Mouse (Mus musculus): ENCODE results near the gene Sidt1. TPM values are rescaled to one million over a fixed set of nuclear protein-coding genes. Genes with fewer than 3 reads are reported as not detected.
"Not testable (repeated sequence)": the region's sequence is repeated elsewhere in the genome, so short reads cannot be mapped to it uniquely, and the experiment has no call there.

Sidt1 gene
- polyA plus RNA-seq, 1 experiment from 2014 or later = 0.05 TPM

GRCm38 (mm10) chr16:44320232-44320631 is 12.8 kb downstream of the Sidt1 start:
- Histone ChIP-seq H3K36me3 (ENCODE audit: control insufficient read depth, insufficient read depth) (no peaks in the 10 kb centered on the region), H3K27me3 (ENCODE audit: control insufficient read depth, insufficient read depth, low read depth, low read length) (no peaks in the 10 kb centered on the region), H3K4me2 (ENCODE audit: low read depth, low read length) (no peak overlapping the region), H3K4me3 (ENCODE audit: low read depth, low read length) (no peak overlapping the region), H3K4me1 (ENCODE audit: control insufficient read depth, low read depth, low read length) (no peaks in the 10 kb centered on the region), H3K9me3 (replicated peaks; ENCODE audit: control insufficient read depth, low read length) (no peaks in the 10 kb centered on the region), H3K9ac (ENCODE audit: low read depth, low read length) (no peak overlapping the region), H3K27ac (ENCODE audit: low read length) (no peak overlapping the region)
- ATAC-seq (ENCODE audit: low read depth) = no peak
- 84% methylated on average over 3 of the region's 3 CpGs for WGBS (ENCODE audit: insufficient replicate concordance)

DNA sequence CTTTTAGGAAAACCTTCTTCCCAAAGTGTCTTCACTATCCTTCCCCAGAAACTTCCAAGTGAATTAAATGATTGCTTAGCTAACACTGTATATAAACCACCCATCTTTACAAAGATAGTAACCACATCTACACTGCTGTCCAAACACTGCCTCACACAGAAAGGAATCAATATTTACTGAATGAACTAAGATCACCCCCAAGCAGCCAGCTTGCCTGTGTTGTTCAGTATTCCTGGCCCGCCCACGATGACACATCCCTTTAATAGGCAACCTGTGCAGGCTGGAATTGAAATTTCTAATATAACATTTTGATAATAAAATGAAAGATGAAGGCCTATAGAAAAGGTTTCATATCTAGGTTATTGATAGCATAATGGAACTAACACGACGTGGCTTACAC is 16.6 kb downstream of the Sidt1 start:
- no peak for ATAC-seq (ENCODE audit: low read depth)

GRCm38 (mm10) chr16:44313422-44313821 is 19.6 kb downstream of the Sidt1 start:
- no peaks in the 10 kb centered on the region for H3K27me3 ChIP-seq (ENCODE audit: control insufficient read depth, insufficient read depth, low read depth, low read length)
- H3K27ac ChIP-seq (ENCODE audit: low read length) = no peak overlapping the region
- H3K4me1 ChIP-seq (ENCODE audit: control insufficient read depth, low read depth, low read length) = no peaks in the 10 kb centered on the region
- ATAC-seq (ENCODE audit: low read depth) = peak; percentile 45; the same call in 1 of the 2 replicates
- H3K9me3 ChIP-seq (replicated peaks; ENCODE audit: control insufficient read depth, low read length) = no peaks in the 10 kb centered on the region
- 22% methylated on average over 4 of the region's 4 CpGs for WGBS (ENCODE audit: insufficient replicate concordance)
- H3K4me3 ChIP-seq (ENCODE audit: low read depth, low read length) = no peak overlapping the region
- H3K4me2 ChIP-seq (ENCODE audit: low read depth, low read length) = no peak overlapping the region
- no peaks in the 10 kb centered on the region for H3K36me3 ChIP-seq (ENCODE audit: control insufficient read depth, insufficient read depth)
- H3K9ac ChIP-seq (ENCODE audit: low read depth, low read length) = no peak overlapping the region

More for the DNA sequence above, 16.6 kb downstream of the Sidt1 start:
- Histone ChIP-seq H3K36me3 (ENCODE audit: control insufficient read depth, insufficient read depth) (no peaks in the 10 kb centered on the region), H3K9ac (ENCODE audit: low read depth, low read length) (no peak overlapping the region), H3K4me3 (ENCODE audit: low read depth, low read length) (no peak overlapping the region), H3K27ac (ENCODE audit: low read length) (no peak overlapping the region), H3K27me3 (ENCODE audit: control insufficient read depth, insufficient read depth, low read depth, low read length) (no peaks in the 10 kb centered on the region), H3K4me1 (ENCODE audit: control insufficient read depth, low read depth, low read length) (no peaks in the 10 kb centered on the region), H3K9me3 (replicated peaks; ENCODE audit: control insufficient read depth, low read length) (no peaks in the 10 kb centered on the region), H3K4me2 (ENCODE audit: low read depth, low read length) (no peak overlapping the region)
- WGBS (ENCODE audit: insufficient replicate concordance) = 68% methylated on average over 4 of the region's 4 CpGs

- Histone ChIP-seq H3K4me2 (ENCODE audit: low read depth, low read length) (no peak overlapping the region), H3K27ac (ENCODE audit: low read length) (no peak overlapping the region), H3K4me3 (ENCODE audit: low read depth, low read length) (no peak overlapping the region), H3K9ac (ENCODE audit: low read depth, low read length) (no peak overlapping the region), H3K36me3 (ENCODE audit: control insufficient read depth, insufficient read depth) (no peaks in the 10 kb centered on the region), H3K27me3 (ENCODE audit: control insufficient read depth, insufficient read depth, low read depth, low read length) (no peaks in the 10 kb centered on the region), H3K9me3 (replicated peaks; ENCODE audit: control insufficient read depth, low read length) (no peaks in the 10 kb centered on the region), H3K4me1 (ENCODE audit: control insufficient read depth, low read depth, low read length) (no peaks in the 10 kb centered on the region)
- WGBS (ENCODE audit: insufficient replicate concordance) = 38% methylated on average over 3 of the region's 3 CpGs
- ATAC-seq (ENCODE audit: low read depth) = peak; percentile 41; the same call in 1 of the 2 replicates
Observed at GRCm38 (mm10) chr16:44305606-44306005, 27.4 kb downstream of the Sidt1 start.

GRCm38 (mm10) chr16:44303822-44304221 is 29.2 kb downstream of the Sidt1 start:
- Histone ChIP-seq H3K4me3 (ENCODE audit: low read depth, low read length) (no peak overlapping the region), H3K36me3 (ENCODE audit: control insufficient read depth, insufficient read depth) (no peaks in the 10 kb centered on the region), H3K27ac (ENCODE audit: low read length) (no peak overlapping the region), H3K9ac (ENCODE audit: low read depth, low read length) (no peak overlapping the region), H3K4me1 (ENCODE audit: control insufficient read depth, low read depth, low read length) (no peaks in the 10 kb centered on the region), H3K27me3 (ENCODE audit: control insufficient read depth, insufficient read depth, low read depth, low read length) (no peaks in the 10 kb centered on the region), H3K4me2 (ENCODE audit: low read depth, low read length) (no peak overlapping the region), H3K9me3 (replicated peaks; ENCODE audit: control insufficient read depth, low read length) (no peaks in the 10 kb centered on the region)
- ATAC-seq (ENCODE audit: low read depth) = no peak
- WGBS (ENCODE audit: insufficient replicate concordance) = 55% methylated on average over 2 of the region's 2 CpGs

DNA sequence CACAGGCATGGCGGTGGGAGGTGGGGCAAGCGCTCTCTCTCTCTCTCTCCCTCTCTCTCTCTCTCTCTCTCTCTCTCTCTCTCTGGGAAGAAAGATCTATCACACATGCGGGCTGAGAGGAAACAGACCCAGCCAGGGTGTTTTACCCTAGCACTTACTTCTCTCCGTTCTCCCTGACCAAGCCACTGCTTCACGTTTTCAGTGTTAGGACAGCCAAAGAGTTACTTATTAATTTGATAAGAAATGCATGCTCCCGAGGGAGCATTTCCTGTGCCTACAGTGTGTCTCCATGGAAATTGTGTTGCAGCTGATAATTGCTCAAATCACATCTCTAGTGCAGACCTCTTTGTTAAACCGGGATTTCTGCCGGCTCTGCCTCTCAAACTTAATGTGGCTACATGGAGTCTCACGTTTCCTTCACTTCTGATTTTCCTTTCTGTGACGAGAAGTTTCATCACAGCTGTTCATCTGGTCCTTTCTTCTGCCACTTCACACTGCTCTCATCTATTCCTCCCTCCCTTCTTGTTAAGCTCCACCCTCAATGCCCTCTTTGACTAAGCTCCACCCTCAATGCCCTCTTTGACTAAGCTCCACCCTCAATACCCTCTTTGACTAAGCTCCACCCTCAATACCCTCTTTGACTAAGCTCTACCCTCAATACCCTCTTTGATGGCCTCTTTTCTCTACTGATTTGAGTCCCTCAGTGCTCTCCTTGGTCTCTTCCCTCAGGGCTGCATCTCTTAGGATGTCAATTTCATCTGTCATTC is 30.7 kb downstream of the Sidt1 start:
- Histone ChIP-seq H3K4me3 (ENCODE audit: low read depth, low read length) (no peak overlapping the region), H3K27me3 (ENCODE audit: control insufficient read depth, insufficient read depth, low read depth, low read length) (no peaks in the 10 kb centered on the region), H3K9me3 (replicated peaks; ENCODE audit: control insufficient read depth, low read length) (no peaks in the 10 kb centered on the region), H3K9ac (ENCODE audit: low read depth, low read length) (no peak overlapping the region), H3K4me1 (ENCODE audit: control insufficient read depth, low read depth, low read length) (no peaks in the 10 kb centered on the region), H3K27ac (ENCODE audit: low read length) (no peak overlapping the region), H3K4me2 (ENCODE audit: low read depth, low read length) (no peak overlapping the region), H3K36me3 (ENCODE audit: control insufficient read depth, insufficient read depth) (no peaks in the 10 kb centered on the region)
- WGBS (ENCODE audit: insufficient replicate concordance) = 40% methylated on average over 10 of the region's 10 CpGs
- no peak for ATAC-seq (ENCODE audit: low read depth)

- Histone ChIP-seq H3K9me3 (replicated peaks; ENCODE audit: control insufficient read depth, low read length) (no peaks in the 10 kb centered on the region), H3K27ac (ENCODE audit: low read length) (no peak overlapping the region), H3K4me1 (ENCODE audit: control insufficient read depth, low read depth, low read length) (no peaks in the 10 kb centered on the region), H3K27me3 (ENCODE audit: control insufficient read depth, insufficient read depth, low read depth, low read length) (no peaks in the 10 kb centered on the region), H3K36me3 (ENCODE audit: control insufficient read depth, insufficient read depth) (no peaks in the 10 kb centered on the region), H3K4me2 (ENCODE audit: low read depth, low read length) (no peak overlapping the region), H3K9ac (ENCODE audit: low read depth, low read length) (no peak overlapping the region), H3K4me3 (ENCODE audit: low read depth, low read length) (no peak overlapping the region)
- WGBS (ENCODE audit: insufficient replicate concordance) = 63% methylated on average over 20 of the region's 20 CpGs
- no peak for ATAC-seq (ENCODE audit: low read depth)
Observed at GRCm38 (mm10) chr16:44299438-44300093, 33.4 kb downstream of the Sidt1 start.

DNA sequence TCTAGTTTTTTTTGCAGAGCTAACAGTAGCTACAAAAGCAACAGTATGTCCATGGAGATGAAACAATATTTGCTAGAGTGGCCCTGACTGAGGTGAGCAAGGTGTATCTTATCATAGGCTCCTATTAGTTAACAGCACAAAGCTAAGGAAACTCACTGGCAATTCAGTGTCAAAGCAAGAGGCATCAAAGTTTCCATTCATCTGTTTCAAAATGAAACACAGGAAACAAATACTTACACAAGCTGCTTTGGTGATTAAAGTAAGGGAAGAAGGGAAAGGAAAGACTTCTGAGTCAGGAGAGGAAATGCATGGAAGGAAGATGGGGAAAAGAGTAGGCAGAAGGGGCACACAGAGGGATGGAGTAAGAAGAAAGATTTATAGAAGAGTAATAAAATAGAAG is 39.0 kb downstream of the Sidt1 start:
- Histone ChIP-seq H3K4me2 (ENCODE audit: low read depth, low read length) (no peak overlapping the region), H3K27ac (ENCODE audit: low read length) (no peak overlapping the region), H3K4me3 (ENCODE audit: low read depth, low read length) (no peak overlapping the region), H3K36me3 (ENCODE audit: control insufficient read depth, insufficient read depth) (no peaks in the 10 kb centered on the region), H3K27me3 (ENCODE audit: control insufficient read depth, insufficient read depth, low read depth, low read length) (no peaks in the 10 kb centered on the region), H3K9me3 (replicated peaks; ENCODE audit: control insufficient read depth, low read length) (no peaks in the 10 kb centered on the region), H3K4me1 (ENCODE audit: control insufficient read depth, low read depth, low read length) (no peaks in the 10 kb centered on the region), H3K9ac (ENCODE audit: low read depth, low read length) (no peak overlapping the region)
- no peak for ATAC-seq (ENCODE audit: low read depth)

- H3K9ac ChIP-seq (ENCODE audit: low read depth, low read length); H3K27ac ChIP-seq (ENCODE audit: low read length); H3K4me2 ChIP-seq (ENCODE audit: low read depth, low read length); ATAC-seq (ENCODE audit: low read depth); H3K9me3 ChIP-seq (replicated peaks; ENCODE audit: control insufficient read depth, low read length); H3K4me3 ChIP-seq (ENCODE audit: low read depth, low read length); H3K27me3 ChIP-seq (ENCODE audit: control insufficient read depth, insufficient read depth, low read depth, low read length); H3K4me1 ChIP-seq (ENCODE audit: control insufficient read depth, low read depth, low read length); H3K36me3 ChIP-seq (ENCODE audit: control insufficient read depth, insufficient read depth): not testable (repeated sequence)
- 74% methylated on average over 2 of the region's 2 CpGs for WGBS (ENCODE audit: insufficient replicate concordance)
Observed at GRCm38 (mm10) chr16:44292681-44293080, 40.3 kb downstream of the Sidt1 start.

Data from liver, embryonic 16.5 days (tissue).